22 mouse cellular contexts compared by ENCODE assay signal in genomic region chr10:56546824-56547223, GRCm38 (mm10).
DNase-seq lines count a peak whose midpoint lies in the region; ATAC-seq and TF ChIP-seq lines count a peak whose summit lies in the region.
"Had no signal": no experiment of that assay in that cellular context is flagged by ENCODE, and none has a peak within 500 bp of the region (broad histone marks: within the 10 kb centered on the region; RNA-seq: fewer than 3 reads in every experiment).

No protein-coding gene starts in this region.

- no peaks in the 10 kb centered on the region for H3K27me3 ChIP-seq in forebrain, embryonic 11.5 days (ENCODE audit: control insufficient read depth, insufficient read depth, low read length)
- no peaks in the 10 kb centered on the region for H3K27me3 ChIP-seq in forebrain, embryonic 14.5 days (replicated peaks; ENCODE audit: control insufficient read depth, insufficient read depth, low read length)
- H3K27me3 ChIP-seq in limb, embryonic 10.5 days (ENCODE audit: low read depth, poor library complexity, severe bottlenecking), result no peaks in the 10 kb centered on the region
- H3K27me3 ChIP-seq: embryonic facial prominence, embryonic 15.5 days; heart, embryonic 15.5 days; hindbrain, embryonic 15.5 days had no signal

- WGBS in forebrain, embryonic 11.5 days, result 48% methylated on average over 2 of the region's 2 CpGs
- WGBS in forebrain, embryonic 14.5 days, result 22% methylated on average over 2 of the region's 2 CpGs
- 81% methylated on average over 2 of the region's 2 CpGs for WGBS in limb, embryonic 10.5 days

- no peak overlapping the region for H3K9ac ChIP-seq in forebrain, embryonic 11.5 days (ENCODE audit: low read length)
- no peak overlapping the region for H3K9ac ChIP-seq in forebrain, embryonic 14.5 days (ENCODE audit: low read length)
- H3K9ac ChIP-seq: embryonic facial prominence, embryonic 15.5 days; heart, embryonic 15.5 days; hindbrain, embryonic 15.5 days had no signal

- H3K9me3 ChIP-seq in forebrain, embryonic 11.5 days (ENCODE audit: control insufficient read depth, low read length), result no peaks in the 10 kb centered on the region
- no peaks in the 10 kb centered on the region for H3K9me3 ChIP-seq in forebrain, embryonic 14.5 days (replicated peaks; ENCODE audit: control insufficient read depth, low read length)
- no peaks in the 10 kb centered on the region for H3K9me3 ChIP-seq in limb, embryonic 10.5 days (replicated peaks)
- H3K9me3 ChIP-seq: embryonic facial prominence, embryonic 15.5 days; heart, embryonic 15.5 days; hindbrain, embryonic 10.5 days; hindbrain, embryonic 15.5 days had no signal

- H3K4me3 ChIP-seq in layer of hippocampus, adult 2 months, result no peak overlapping the region
- no peak overlapping the region for H3K4me3 ChIP-seq in forebrain, embryonic 11.5 days (ENCODE audit: low read depth, low read length)
- no peak overlapping the region for H3K4me3 ChIP-seq in forebrain, embryonic 14.5 days (ENCODE audit: low read depth, low read length)
- no peak overlapping the region for H3K4me3 ChIP-seq in limb, embryonic 10.5 days
- H3K4me3 ChIP-seq: embryonic facial prominence, embryonic 15.5 days; erythroblast, embryonic 14.5 days; heart, adult 2 months; heart, embryonic 15.5 days; hindbrain, embryonic 10.5 days; hindbrain, embryonic 15.5 days had no signal

- TF ChIP-seq CTCF in layer of hippocampus, adult 2 months (conservative IDR thresholded peaks at IDR 0.05), result no peak

- peak; percentile 76 for ATAC-seq in forebrain, embryonic 11.5 days (replicated peaks; ENCODE audit: low FRiP score)
- peak; percentile 85 for ATAC-seq in forebrain, embryonic 14.5 days
- ATAC-seq in CD4-positive, CD25-positive, alpha-beta regulatory T cell, adult 4 months, result no peak
- ATAC-seq: intestine, embryonic 16.5 days had no signal

- DNase-seq in layer of hippocampus, adult 2 months (ENCODE audit: low spot score in 2 of 2), result no peak
- DNase-seq in layer of hippocampus, adult 9-10 months (ENCODE audit: low spot score), result no peak
- no peak for DNase-seq in forebrain, embryonic 11.5 days (ENCODE audit: low spot score)
- DNase-seq in forebrain, embryonic 14.5 days (ENCODE audit: low spot score), result peak; percentile 61
- DNase-seq in limb, embryonic 10.5 days (ENCODE audit: low spot score), result no peak
- DNase-seq in kidney, postnatal 36 days, result no peak
- no peak for DNase-seq in left cerebral cortex, postnatal 10 days (ENCODE audit: extremely low spot score in 1 of 2, low spot score in 2 of 2)
- DNase-seq: adrenal gland, adult 2 months; adrenal gland, postnatal 25 days; cerebellum, adult 2 months; cerebellum, postnatal 10 days; gastrocnemius, postnatal 10 days; heart, adult 2 months; heart, postnatal 14 days had no signal

- H3K27ac ChIP-seq in layer of hippocampus, adult 2 months, result peak overlapping the region; percentile 52
- H3K27ac ChIP-seq in forebrain, embryonic 11.5 days (ENCODE audit: low read depth, low read length), result no peak overlapping the region
- H3K27ac ChIP-seq in forebrain, embryonic 14.5 days (ENCODE audit: low read depth, low read length), result peak overlapping the region; percentile 0; the same call in 1 of the 2 replicates
- H3K27ac ChIP-seq in limb, embryonic 10.5 days, result peak overlapping the region; percentile 39; the same call in 1 of the 2 replicates
- H3K27ac ChIP-seq: embryonic facial prominence, embryonic 15.5 days; heart, adult 2 months; heart, embryonic 15.5 days; hindbrain, embryonic 10.5 days; hindbrain, embryonic 15.5 days had no signal

- no peak overlapping the region for H3K4me2 ChIP-seq in forebrain, embryonic 11.5 days (ENCODE audit: low read depth, low read length, severe bottlenecking)
- H3K4me2 ChIP-seq in forebrain, embryonic 14.5 days (ENCODE audit: low read length), result no peak overlapping the region
- H3K4me2 ChIP-seq: embryonic facial prominence, embryonic 15.5 days; heart, embryonic 11.5 days; heart, embryonic 15.5 days; hindbrain, embryonic 15.5 days had no signal

- intact Hi-C loops in left cerebral cortex, postnatal 10 days (cut with DNase I), result no loop called here

- no peaks in the 10 kb centered on the region for H3K36me3 ChIP-seq in forebrain, embryonic 11.5 days (ENCODE audit: control insufficient read depth, insufficient read depth, low read length)
- H3K36me3 ChIP-seq in forebrain, embryonic 14.5 days (ENCODE audit: control insufficient read depth, insufficient read depth, low read length), result no peaks in the 10 kb centered on the region
- H3K36me3 ChIP-seq in limb, embryonic 10.5 days, result no peaks in the 10 kb centered on the region
- H3K36me3 ChIP-seq: embryonic facial prominence, embryonic 15.5 days; heart, embryonic 15.5 days; hindbrain, embryonic 10.5 days; hindbrain, embryonic 15.5 days had no signal

- no peaks in the 10 kb centered on the region for H3K4me1 ChIP-seq in forebrain, embryonic 11.5 days (replicated peaks; ENCODE audit: control insufficient read depth, insufficient read depth, low read length)
- H3K4me1 ChIP-seq in forebrain, embryonic 14.5 days (ENCODE audit: control insufficient read depth, insufficient read depth, low read length), result 0 out of 2 replicates have a peak, but pooled peaks cover 4% of the 10 kb centered on the region
- peaks cover 11% of the 10 kb centered on the region; the same call in 1 of the 2 replicates for H3K4me1 ChIP-seq in limb, embryonic 10.5 days
- H3K4me1 ChIP-seq: embryonic facial prominence, embryonic 15.5 days; heart, embryonic 15.5 days; hindbrain, embryonic 10.5 days; hindbrain, embryonic 15.5 days had no signal
